Mouse (Mus musculus) liver, embryonic 15.5 days (tissue): ENCODE results near the gene Adora2b. TPM values are rescaled to one million over a fixed set of nuclear protein-coding genes. Genes with fewer than 3 reads are reported as not detected.
A peak's percentile ranks its signal among the peaks of the same experiment; 100 is the strongest.

Source experiments
- ATAC-seq: fragments of 200-750 bp; cut with Nextera tagmentation; 2 replicates; pipeline ENCODE4 v1.8.0; 2017; ENCODE audit warnings: moderate number of reproducible peaks, mild to moderate bottlenecking, moderate library complexity; ENCODE audit not compliant: insufficient read depth
- H3K27ac ChIP-seq: fragments of 300-500 bp; sonication (generic); replicated peaks from 2 replicates; pipeline ENCODE4 v1.5.1; 2015; ENCODE audit warnings: mild to moderate bottlenecking, inconsistent platforms
- H3K27me3 ChIP-seq: fragments of 300-500 bp; sonication (generic); 2 replicates; pipeline ENCODE4 v1.6.1; 2015; ENCODE audit warnings: mild to moderate bottlenecking, inconsistent platforms
- H3K36me3 ChIP-seq: fragments of 300-500 bp; sonication (generic); replicated peaks from 2 replicates; pipeline ENCODE4 v1.6.1; 2015; ENCODE audit warnings: moderate library complexity, mild to moderate bottlenecking, inconsistent platforms
- H3K4me1 ChIP-seq: fragments of 300-500 bp; sonication (generic); replicated peaks from 2 replicates; pipeline ENCODE4 v1.6.1; 2015; ENCODE audit warnings: inconsistent platforms
- H3K4me2 ChIP-seq: fragments of 300-500 bp; sonication (generic); 2 replicates; pipeline ENCODE4 v1.6.1; 2015; ENCODE audit warnings: moderate library complexity, mild to moderate bottlenecking, inconsistent platforms
- H3K4me3 ChIP-seq: fragments of 300-500 bp; sonication (generic); replicated peaks from 2 replicates; pipeline ENCODE4 v1.5.1; 2015; ENCODE audit warnings: mild to moderate bottlenecking, inconsistent platforms
- H3K9ac ChIP-seq: fragments of 300-500 bp; sonication (generic); 2 replicates; pipeline ENCODE4 v1.6.1; 2015; ENCODE audit warnings: moderate library complexity, mild to moderate bottlenecking, inconsistent platforms
- H3K9me3 ChIP-seq: fragments of 300-500 bp; sonication (generic); replicated peaks from 2 replicates; pipeline ENCODE4 v1.6.1; 2016; ENCODE audit warnings: inconsistent platforms
- WGBS: fragments of 180-500 bp; shearing (Covaris S2); methylation state at CpG from one replicate; pipeline ENCODE4 v1.1.7; 2015; ENCODE audit warnings: mixed read lengths; ENCODE audit not compliant: insufficient replicate concordance; 5-methylcytosine and 5-hydroxymethylcytosine counted together
- polyA plus RNA-seq: library from polyadenylated mRNA; unstranded; fragments of >200 nt; fragmentation: Nextera tagmentation; extraction: Ambion mirVana; gene quantifications from 2 replicates; pipeline ENCODE4 v1.2.1, GENCODE M21; 2015

Adora2b gene
- polyA plus RNA-seq: 0.59 and 0.77 TPM in 2 replicates

DNA sequence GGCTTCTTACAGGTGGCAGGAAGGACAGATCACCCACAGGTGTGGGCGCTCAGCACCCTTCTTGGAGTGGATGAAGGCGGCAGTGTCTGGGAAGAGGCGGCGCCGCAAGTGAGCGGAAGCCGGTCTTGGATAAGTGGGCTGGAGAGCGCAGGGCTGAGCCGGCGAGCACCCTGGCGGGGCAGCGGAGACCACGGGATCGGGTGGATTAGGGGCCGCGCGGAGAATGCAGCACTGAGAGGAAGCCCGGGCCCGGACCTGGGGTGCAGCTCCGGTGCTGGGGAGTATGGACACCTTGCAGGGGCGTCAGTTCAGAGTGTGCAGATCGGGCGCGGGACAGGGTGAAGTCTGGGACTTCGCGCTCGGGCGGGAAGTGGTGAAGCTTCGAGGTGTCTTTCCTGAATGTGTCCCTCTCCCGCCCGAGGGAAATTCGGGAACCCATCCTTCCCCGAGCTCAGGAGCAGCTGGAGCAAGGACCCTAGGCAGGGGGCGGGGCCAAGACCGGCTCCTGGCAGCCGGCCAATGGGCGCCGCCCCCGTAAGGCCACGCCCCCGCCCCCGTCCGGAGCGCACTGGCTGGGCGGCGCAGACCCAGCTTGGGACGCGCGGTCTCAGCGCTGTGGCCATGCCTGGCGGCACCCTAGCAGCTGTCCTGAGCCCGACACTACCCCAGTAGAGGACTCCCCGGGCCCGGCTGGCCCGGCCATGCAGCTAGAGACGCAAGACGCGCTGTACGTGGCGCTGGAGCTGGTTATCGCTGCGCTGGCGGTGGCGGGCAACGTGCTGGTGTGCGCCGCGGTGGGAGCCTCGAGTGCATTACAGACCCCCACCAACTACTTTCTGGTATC, at the start of gene Adora2b:
Gene Adora2b (plus strand): TSS at position 584 of the 844 bp plus-strand sequence.
- Histone ChIP-seq H3K4me3 (peak within 1 kb of the TSS; percentile 60), H3K4me1 (peaks cover 17% of the 10 kb centered on the region), H3K9me3 (no peaks in the 10 kb centered on the region), H3K27ac (no peak within 1 kb of the TSS), H3K9ac (no peak within 1 kb of the TSS; the same call in 1 of the 2 replicates), H3K27me3 (peaks cover 68% of the 10 kb centered on the region), H3K4me2 (peak within 1 kb of the TSS; percentile 93), H3K36me3 (no peaks in the 10 kb centered on the region)
- under 1% methylated on average over 69 of the region's 69 CpGs for WGBS
- ATAC-seq: peak; percentile 75

DNA sequence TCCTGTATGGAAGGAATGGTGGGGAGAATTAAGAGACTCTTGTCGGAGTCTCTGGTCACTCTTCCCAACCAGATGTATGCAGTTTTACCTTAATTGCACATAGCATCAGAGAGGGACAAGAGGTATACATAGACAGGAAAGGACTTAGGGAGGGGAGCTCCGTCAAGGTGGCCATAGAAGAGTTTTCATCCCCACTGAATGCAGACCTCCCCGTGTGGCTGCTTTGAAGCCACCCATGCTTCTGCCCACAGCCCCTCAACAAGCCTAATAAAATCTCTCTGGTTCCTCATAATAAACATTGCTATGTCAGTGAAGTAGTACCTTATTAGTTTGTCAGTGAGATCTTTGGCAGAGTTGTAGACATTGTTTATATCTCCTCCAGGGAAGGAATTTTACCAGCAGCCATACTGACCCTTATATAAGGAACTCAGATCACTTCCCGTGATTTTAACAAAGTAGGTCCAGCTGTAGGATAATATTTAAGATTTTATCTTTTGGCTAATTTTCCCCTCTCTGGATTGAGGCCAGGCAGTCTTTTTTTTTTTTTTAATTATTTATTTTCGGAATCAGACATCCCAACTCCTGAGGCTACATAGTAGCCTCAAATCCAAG, 47.8 kb upstream of the Adora2b start:
- no peaks in the 10 kb centered on the region for H3K9me3 ChIP-seq
- no peaks in the 10 kb centered on the region for H3K4me1 ChIP-seq
- no peak overlapping the region for H3K27ac ChIP-seq
- no peak overlapping the region for H3K9ac ChIP-seq
- ATAC-seq: no peak
- H3K27me3 ChIP-seq: no peaks in the 10 kb centered on the region
- 66% methylated on average over 5 of the region's 5 CpGs for WGBS
- no peak overlapping the region for H3K4me3 ChIP-seq
- H3K36me3 ChIP-seq: peaks cover 4% of the 10 kb centered on the region; the same call in 1 of the 2 replicates
- H3K4me2 ChIP-seq: no peak overlapping the region

DNA sequence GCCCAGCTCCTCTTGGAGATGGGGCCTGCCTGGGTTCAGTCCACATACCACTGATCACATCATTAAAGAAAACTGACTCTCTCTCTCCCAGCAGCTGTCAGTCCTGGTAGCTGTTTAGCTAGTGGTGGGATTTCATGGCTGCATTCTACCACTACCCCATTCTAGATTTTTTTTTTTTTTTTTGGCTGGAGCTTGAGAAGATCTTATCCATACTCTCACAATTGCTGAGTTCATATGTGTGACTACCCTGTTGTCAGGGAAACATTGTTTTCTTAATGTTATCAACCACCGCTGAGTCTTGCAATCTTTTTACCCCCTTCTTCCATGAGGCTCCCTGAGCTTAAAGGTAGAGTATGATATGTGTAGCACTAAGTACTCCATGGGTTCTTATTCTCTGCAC, 46.1 kb upstream of the Adora2b start:
- Histone ChIP-seq H3K4me3 (no peak overlapping the region), H3K4me1 (no peaks in the 10 kb centered on the region), H3K9ac (no peak overlapping the region), H3K27me3 (no peaks in the 10 kb centered on the region), H3K9me3 (no peaks in the 10 kb centered on the region), H3K4me2 (no peak overlapping the region), H3K27ac (no peak overlapping the region), H3K36me3 (peaks cover 15% of the 10 kb centered on the region; the same call in 1 of the 2 replicates)
- ATAC-seq: no peak
- WGBS: 85% methylated on average over 1 of the region's 1 CpGs

DNA sequence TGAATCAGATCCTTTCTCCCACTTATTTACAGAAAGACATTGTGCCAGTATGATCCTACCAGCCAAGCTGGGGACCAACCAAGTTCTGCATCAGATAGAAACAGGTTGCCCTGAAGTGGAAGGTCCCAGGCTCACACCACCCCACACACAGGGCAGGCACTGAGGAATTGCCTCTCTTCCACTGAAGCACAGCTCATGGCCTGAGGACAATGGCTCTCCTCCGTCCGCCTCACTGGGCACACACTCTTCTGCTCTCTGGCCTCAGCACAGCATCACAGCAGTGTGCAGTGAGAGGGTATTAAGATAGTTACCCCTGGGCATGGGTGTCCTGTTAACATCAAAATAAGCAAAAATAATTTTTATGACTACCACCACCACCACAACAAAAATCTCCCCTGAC, 39.7 kb upstream of the Adora2b start:
- Histone ChIP-seq H3K36me3 (peaks cover 38% of the 10 kb centered on the region), H3K9me3 (no peaks in the 10 kb centered on the region), H3K9ac (no peak overlapping the region), H3K27ac (no peak overlapping the region), H3K4me2 (no peak overlapping the region), H3K27me3 (no peaks in the 10 kb centered on the region), H3K4me3 (no peak overlapping the region), H3K4me1 (0 out of 2 replicates have a peak, but pooled peaks cover 3% of the 10 kb centered on the region)
- WGBS: 93% methylated on average over 2 of the region's 2 CpGs
- ATAC-seq: no peak

DNA sequence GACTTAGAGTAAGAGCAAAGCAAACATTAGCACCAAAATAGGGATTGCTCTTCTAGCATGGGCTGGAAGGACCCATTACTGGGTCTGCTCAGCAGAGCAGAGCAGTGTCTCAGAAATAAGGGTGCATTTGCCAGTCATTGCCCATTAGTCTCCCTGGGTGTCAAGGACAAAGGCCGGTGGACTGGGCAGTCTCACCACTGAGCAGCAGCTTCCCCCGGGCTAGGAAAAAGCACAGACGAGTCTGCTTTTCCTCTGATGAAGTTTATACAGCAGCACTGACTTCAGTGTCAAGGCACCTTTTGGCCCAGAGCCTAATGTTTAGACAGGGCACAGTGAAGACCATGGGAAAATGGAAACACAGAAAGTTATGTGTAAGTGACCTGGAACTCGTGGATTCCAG, 38.9 kb upstream of the Adora2b start:
- Histone ChIP-seq H3K4me2 (no peak overlapping the region), H3K9me3 (no peaks in the 10 kb centered on the region), H3K4me1 (0 out of 2 replicates have a peak, but pooled peaks cover 3% of the 10 kb centered on the region), H3K4me3 (no peak overlapping the region), H3K36me3 (peaks cover 38% of the 10 kb centered on the region), H3K27ac (no peak overlapping the region), H3K9ac (no peak overlapping the region), H3K27me3 (no peaks in the 10 kb centered on the region)
- WGBS: 74% methylated on average over 4 of the region's 4 CpGs
- no peak for ATAC-seq

DNA sequence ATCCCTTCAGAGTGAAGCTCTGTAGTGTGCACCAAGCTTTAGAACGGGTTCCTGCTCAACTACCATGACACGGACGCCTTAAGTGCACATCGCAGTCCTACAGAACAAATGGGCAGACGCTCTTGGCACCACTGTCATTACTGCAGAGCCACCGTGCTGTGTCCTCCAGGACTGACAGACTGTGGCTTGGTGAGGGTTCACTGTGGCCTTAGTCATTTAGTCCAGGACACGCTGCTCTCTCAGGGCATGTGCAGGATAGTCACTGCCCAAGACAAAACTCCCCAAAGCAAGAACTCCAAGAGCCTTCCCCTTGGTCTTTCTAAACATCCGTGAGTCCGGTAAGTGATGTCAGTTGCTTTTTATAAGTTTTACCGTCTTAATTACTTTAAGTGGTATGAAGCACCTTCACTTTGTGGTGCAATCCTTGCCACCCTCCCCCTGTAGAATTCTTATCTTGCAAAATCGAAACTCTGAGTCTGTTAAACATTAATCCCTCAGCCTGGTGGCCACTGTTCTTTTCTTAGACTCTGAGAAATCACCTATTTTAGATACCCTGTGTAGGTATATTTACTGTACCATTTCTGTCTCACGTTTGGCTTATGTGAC, 35.3 kb upstream of the Adora2b start:
- ATAC-seq: no peak
- no peaks in the 10 kb centered on the region for H3K27me3 ChIP-seq
- H3K4me1 ChIP-seq: peaks cover 3% of the 10 kb centered on the region; the same call in 1 of the 2 replicates
- no peak overlapping the region for H3K9ac ChIP-seq
- H3K36me3 ChIP-seq: peaks cover 21% of the 10 kb centered on the region; the same call in 1 of the 2 replicates
- 77% methylated on average over 12 of the region's 12 CpGs for WGBS
- no peaks in the 10 kb centered on the region for H3K9me3 ChIP-seq
- H3K27ac ChIP-seq: no peak overlapping the region
- no peak overlapping the region for H3K4me2 ChIP-seq
- H3K4me3 ChIP-seq: no peak overlapping the region

DNA sequence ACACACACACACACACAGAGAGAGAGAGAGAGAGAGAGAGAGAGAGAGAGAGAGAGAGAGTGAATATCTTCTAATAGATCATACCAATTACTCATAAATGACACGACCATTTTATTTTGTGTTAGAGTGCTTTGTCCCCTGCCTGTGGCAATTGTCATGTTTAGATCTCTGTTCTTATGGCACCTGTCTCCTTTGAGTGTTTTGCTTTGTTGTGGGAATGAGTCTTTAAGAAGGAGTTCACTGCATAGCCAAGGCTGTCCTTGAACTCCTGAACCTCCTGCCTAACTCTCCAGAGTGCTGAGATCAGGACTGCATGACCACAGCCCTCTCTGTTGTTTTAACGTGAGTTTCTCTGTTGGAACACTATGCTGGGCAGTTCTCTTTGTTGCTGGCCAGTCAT, 33.7 kb upstream of the Adora2b start:
- no peak for ATAC-seq

DNA sequence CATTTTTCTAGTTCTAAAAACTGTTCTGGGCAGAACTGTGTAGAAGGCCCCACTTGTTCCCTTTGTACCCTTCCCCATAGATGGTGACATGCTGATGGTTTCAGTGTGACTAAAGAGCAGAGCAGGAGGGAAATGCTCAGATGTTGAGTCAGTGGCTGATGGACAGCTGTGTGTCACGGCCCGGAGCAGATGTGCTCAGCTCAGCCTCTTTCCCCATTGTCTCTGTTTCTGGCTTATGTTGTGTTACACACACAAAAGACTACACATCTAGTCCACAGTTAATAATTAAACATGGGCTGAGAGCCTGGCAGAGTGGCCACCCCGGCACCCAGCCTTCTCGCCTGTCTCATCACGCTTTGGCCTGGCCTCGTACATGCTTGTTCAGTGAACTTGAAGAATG, 31.0 kb upstream of the Adora2b start:
- Histone ChIP-seq H3K4me2 (no peak overlapping the region), H3K4me3 (no peak overlapping the region), H3K9me3 (no peaks in the 10 kb centered on the region), H3K36me3 (peaks cover 33% of the 10 kb centered on the region), H3K9ac (no peak overlapping the region), H3K27me3 (no peaks in the 10 kb centered on the region), H3K4me1 (peaks cover 6% of the 10 kb centered on the region; the same call in 1 of the 2 replicates), H3K27ac (no peak overlapping the region)
- ATAC-seq: no peak
- WGBS: 69% methylated on average over 6 of the region's 6 CpGs

More for the DNA sequence above, 33.7 kb upstream of the Adora2b start:
- H3K4me3 ChIP-seq: no peak overlapping the region
- H3K9ac ChIP-seq: no peak overlapping the region
- H3K4me1 ChIP-seq: peaks cover 3% of the 10 kb centered on the region; the same call in 1 of the 2 replicates
- H3K27me3 ChIP-seq: no peaks in the 10 kb centered on the region
- no peaks in the 10 kb centered on the region for H3K9me3 ChIP-seq
- WGBS: 66% methylated on average over 2 of the region's 2 CpGs
- H3K27ac ChIP-seq: no peak overlapping the region
- no peak overlapping the region for H3K4me2 ChIP-seq
- H3K36me3 ChIP-seq: peaks cover 22% of the 10 kb centered on the region

DNA sequence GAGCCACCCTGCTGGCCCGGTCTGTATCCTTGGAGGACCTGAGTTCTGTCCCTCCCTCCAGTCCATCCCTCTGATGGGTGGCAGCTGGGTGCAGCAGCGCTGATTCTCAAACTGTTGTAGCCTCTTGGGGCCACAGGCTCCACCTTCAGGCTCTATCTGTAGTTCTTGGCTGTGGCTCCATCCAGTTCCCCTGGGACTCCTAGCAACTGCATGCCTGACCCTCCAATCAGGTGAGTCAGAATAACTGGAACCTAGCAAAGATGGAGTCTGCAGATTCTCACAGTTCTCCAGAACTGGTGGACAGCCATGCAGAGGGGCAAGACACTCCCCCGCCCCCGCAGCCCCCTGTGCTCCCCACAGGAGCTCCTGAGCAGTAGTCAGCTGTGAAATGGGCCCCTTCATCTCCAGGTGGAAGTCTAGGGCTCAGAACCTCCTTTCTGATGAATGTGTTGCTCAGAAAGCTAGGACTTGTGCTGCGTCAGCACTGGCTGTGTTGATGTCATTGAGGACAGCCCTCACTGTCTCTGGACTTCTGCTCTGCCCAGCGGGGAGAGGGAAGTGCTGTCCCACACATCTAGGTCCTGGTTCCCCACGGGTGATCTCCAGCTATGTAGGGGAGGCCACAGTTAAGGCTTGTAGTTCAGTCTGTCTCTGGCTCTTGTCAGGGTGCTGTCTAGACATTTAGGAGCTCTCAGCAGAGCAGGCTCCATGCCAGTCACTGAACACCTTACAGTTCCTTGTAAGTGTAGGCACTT, 27.9 kb upstream of the Adora2b start:
- no peaks in the 10 kb centered on the region for H3K27me3 ChIP-seq
- peaks cover 32% of the 10 kb centered on the region for H3K36me3 ChIP-seq
- H3K27ac ChIP-seq: no peak overlapping the region
- no peak overlapping the region for H3K4me2 ChIP-seq
- H3K4me1 ChIP-seq: peaks cover 6% of the 10 kb centered on the region; the same call in 1 of the 2 replicates
- ATAC-seq: no peak
- WGBS: 73% methylated on average over 7 of the region's 7 CpGs
- H3K9ac ChIP-seq: no peak overlapping the region
- H3K9me3 ChIP-seq: no peaks in the 10 kb centered on the region
- no peak overlapping the region for H3K4me3 ChIP-seq

DNA sequence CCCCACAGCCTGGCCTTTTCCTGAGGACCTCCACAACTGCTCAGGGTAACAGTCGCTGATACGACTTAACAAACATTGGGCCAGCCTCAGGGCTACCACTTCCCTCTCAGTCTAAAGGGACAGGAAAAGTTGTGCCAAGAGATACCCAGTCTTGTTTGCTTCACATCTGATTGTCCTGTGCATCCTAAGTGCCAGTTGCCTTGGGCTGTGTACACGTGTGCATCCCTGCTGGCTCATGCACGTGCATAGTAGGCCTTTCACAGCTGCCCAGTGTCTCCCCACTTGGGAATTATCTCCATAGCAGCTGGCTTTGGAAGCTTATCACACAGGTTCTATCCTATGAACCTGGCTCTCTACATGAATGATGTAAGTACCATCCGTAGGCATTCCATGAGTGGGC, 25.4 kb upstream of the Adora2b start:
- H3K4me1 ChIP-seq: peaks cover 6% of the 10 kb centered on the region; the same call in 1 of the 2 replicates
- H3K9ac ChIP-seq: no peak overlapping the region
- no peaks in the 10 kb centered on the region for H3K9me3 ChIP-seq
- H3K27me3 ChIP-seq: no peaks in the 10 kb centered on the region
- no peak overlapping the region for H3K27ac ChIP-seq
- H3K4me2 ChIP-seq: no peak overlapping the region
- peaks cover 32% of the 10 kb centered on the region for H3K36me3 ChIP-seq
- H3K4me3 ChIP-seq: no peak overlapping the region
- ATAC-seq: no peak
- 45% methylated on average over 5 of the region's 5 CpGs for WGBS
